Mouse (Mus musculus): ENCODE data around the gene Secisbp2.

Secisbp2 gene

DNA sequence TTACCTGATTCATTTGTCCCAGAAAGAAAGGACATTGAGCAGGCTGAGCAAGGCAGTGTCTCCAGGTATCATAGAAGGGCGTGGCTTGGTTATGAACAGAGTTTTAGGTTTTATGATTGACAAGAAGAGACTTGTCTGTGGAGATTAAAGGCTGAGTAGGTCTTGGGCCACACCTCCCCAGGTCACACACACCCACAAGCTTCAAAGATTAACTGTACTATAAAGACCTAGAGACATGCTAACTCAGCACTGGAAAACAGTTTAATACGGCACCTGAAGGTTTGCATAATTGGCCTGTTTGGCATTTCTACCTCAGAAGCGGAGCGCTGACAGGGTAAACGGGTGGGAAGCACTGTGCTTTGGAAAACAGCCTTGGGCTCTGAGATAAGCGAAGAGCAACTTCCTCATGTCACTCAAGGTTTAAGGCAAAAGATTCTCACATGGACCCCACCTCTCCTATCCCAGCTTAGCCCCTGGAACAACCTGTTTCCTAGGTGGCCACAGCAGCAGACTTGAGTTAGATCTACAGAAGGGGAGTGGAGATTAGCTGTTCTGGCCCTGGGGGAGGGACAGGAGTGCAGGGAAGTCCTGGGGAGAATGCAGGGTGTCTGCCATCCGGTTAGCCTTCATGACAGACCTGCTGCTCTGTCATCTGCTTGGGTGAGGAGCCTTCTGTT lies 33.9 kb downstream of the Secisbp2 start:
- no peak for DNase-seq (ENCODE audit: low read depth)

DNA sequence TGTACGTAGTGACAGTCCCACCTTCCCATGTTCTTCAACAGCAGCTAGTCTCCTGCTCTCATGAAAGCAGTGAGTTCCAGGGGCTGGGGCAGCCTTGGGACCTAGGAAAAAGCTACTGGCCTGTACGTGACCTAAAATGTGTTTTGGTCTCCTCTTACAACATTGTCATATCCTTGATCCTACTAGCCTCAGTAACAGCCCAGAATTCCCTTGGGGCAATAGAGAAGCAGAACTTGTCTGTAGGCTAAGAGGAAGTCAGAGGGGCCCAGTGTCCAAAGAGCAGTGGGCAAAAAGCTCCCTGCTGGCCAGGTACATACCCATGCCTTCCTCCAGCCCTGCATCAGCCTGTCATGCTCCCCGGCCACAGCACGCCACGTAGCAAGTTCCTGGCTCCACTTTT lies 35.5 kb downstream of the Secisbp2 start:
- no peak for DNase-seq (ENCODE audit: low read depth)

DNA sequence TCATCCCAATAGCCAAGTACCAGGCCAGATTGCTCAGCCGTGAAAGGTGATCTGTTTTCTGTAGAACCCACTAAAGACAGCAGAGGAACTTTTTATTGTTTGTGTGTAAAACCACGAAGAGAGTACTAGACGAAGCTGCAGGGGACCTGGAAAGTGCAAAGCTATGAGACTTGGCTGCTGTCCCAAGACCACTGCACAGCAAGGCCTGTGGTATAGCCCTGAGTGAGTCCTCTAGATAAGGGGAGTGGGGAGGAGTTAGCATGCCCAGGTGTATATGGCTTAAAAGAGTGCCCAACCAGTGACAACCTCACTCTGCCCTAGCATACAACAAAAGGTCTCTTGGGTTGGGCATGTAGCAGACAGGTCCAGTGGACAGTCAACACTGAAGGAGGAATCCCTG lies 37.2 kb downstream of the Secisbp2 start:
- no peak for DNase-seq (ENCODE audit: low read depth)

DNA sequence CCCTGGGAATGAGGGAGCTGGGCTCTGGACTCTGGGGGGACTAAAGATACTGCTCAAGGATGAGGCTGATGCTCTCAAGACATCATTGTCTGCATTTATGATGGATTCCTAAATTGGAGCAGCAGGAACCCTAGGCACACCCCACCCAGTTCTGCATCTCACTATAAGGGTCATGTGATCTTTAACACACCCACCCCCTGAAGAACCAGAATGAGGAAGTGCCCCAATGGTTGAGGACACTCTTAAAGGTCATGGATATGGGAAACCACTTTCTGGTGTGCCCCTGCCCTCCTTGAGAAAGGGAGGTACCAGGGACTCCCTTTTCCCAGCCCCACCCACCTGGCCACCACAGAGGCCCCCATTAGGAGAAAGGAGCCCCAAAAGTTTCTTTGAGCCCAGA lies 45.0 kb downstream of the Secisbp2 start:
- DNase-seq (ENCODE audit: low read depth): no peak

DNA sequence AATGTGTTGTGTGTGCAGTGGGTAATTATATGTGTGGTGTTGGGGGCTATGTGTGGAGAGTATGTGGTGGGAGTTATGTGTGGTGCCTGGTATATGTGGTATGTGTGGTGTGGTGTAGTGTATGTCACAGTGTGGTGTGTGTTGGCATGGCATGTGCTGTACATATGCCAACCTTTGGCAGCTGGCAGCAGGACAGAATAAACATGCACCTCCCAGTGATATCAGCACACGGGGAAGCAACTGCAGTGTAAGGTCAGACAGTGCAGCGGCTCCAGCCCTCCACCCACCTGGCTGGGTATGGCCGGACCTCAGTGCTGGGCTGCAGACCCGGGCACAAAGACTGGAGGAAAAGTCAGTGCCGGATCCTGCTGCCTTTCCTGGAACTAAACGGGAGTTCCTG lies 46.0 kb downstream of the Secisbp2 start:
- DNase-seq (ENCODE audit: low read depth): no peak

DNA sequence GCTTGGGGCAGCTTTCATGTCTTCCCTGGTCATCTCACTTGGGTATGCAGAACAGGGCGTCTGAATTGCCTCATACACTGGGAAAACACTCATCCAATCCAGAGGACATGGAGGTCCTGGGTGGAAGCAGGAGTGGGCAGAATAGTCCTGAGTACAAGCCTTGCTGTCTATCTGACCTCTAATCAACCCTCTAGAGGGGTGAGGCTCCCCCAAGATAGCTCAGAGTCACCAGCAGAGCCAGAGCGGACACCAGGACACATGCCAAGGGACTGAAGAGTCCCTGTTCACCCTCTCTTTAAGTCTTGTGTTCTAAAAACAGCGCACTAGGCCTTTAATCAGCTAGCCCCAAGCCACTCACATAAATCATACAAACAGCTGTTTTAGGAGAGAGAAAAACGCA lies 46.4 kb downstream of the Secisbp2 start:
- DNase-seq (ENCODE audit: low read depth): no peak

DNA sequence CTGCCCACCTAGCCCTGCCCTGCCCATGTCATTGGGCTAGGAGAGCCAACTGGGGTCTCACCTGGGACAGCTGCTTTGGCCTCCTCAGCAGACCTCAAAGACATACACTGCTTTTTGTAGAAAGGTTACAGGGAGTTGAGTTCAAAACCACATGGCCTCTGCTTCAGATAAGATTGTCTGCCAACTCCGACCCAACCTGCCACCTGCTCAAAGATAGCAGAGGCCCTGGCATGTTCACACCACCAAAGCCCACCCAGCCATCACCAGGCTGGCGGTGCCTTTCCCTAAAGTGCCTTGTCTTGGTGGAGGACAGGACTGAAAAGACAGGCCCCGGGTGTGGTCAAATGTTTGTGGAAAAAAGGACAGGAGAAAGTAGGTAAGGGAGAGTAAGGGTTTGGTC lies 46.8 kb downstream of the Secisbp2 start:
- DNase-seq (ENCODE audit: low read depth): no peak

DNA sequence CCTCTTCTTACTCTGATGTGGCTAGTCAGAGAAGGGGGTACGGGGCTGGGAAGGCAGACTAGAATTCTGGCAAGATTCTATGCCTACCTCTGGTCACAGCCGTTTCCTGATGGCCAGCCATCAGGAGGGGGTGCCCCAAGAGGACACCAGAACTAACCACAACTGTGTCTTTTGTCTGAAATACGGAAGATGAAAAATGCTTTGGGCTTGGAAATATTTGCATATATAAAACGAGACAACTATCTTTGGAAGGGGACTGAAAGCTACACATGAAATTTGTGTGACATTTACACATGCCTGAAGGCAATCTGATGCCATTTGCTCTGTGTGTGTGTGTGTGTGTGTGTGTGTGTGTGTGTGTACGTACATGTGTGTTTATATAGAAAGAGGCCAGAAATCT lies 52.4 kb downstream of the Secisbp2 start:
- DNase-seq (ENCODE audit: low read depth): no peak

DNA sequence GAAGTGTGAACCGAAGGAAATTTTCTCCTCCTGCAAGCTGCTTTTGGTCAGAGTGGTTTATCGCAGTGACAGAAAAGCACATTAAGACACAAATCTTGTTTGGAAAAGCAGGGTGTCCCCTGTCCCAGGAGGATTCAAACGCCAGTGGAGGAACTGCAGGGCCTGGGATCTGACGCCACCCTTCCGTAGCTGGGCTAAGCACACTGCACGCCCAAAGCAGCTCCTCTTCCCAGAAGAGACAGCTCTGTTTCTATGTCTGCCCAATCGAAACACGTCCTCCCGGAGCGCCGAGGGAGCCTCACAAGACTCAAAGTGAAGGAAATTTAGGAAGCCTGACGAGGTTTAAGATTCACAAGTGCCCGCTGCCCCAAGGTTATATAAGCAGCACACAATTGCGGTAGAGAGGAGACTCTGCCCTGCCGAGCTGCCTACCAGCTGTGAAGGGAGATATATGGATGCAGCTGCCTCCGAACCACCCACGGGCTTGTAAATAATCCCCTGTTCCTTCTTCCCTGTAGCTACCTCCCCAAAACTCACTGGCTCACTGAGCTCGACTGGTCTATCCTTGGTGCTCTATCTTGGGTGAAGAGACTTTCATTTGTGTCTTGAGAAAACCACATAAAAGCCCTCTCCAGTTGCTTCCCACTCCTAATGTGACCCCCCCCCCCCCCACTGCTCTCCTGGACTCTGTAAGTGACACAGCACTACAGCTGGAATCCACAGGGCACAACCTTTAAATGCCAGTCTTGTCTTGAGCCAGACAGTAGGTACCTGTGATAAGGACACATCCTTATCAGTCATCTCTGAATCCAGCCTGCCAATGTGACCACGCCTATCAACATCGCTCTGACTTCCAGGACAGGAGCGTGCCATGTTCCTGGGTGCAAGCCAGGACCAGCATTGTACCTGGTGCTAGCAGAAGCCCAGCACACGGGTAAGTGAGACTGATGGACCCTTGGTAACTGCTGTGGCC lies 54.7 kb downstream of the Secisbp2 start:
- no peak for DNase-seq (ENCODE audit: low read depth)

DNA sequence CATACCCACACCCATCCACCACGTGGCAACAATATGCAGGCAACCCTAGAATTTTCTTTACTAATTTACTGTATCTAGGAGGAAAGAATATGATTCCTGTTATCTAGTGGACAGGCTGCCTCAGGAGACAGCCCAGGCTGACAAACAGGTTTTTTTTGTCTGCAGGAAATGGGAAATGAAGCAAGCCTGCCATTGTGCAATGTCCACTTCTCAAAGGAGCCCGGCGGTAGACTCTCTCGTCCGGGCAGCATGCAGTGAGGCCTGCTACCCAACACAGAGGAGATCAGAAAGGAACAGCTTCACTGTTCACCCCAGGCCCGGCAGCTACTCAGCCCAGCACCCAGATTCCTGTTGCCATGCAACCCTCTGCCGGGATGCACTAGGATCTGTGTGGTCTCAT lies 59.2 kb downstream of the Secisbp2 start:
- DNase-seq (ENCODE audit: low read depth): no peak

DNA sequence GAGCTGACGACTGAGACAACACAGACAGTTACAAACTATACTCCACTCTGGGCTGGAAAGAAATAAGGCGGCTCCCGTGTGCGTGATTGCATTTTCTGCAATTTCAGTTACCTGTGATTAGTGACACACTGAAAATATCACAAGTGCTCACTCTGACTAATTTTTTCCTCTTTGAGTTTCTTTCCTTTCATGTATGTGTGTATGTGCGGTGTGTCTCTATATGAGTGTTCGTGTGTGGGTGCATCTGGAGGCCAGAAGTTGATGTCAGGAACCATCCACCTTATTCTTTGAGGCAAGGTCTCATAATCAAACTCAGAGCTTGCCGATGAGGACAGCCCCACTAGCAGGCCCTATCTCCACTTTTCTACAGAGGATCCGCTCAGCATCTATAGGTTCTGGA lies 60.5 kb downstream of the Secisbp2 start:
- DNase-seq (ENCODE audit: low read depth): no peak

DNA sequence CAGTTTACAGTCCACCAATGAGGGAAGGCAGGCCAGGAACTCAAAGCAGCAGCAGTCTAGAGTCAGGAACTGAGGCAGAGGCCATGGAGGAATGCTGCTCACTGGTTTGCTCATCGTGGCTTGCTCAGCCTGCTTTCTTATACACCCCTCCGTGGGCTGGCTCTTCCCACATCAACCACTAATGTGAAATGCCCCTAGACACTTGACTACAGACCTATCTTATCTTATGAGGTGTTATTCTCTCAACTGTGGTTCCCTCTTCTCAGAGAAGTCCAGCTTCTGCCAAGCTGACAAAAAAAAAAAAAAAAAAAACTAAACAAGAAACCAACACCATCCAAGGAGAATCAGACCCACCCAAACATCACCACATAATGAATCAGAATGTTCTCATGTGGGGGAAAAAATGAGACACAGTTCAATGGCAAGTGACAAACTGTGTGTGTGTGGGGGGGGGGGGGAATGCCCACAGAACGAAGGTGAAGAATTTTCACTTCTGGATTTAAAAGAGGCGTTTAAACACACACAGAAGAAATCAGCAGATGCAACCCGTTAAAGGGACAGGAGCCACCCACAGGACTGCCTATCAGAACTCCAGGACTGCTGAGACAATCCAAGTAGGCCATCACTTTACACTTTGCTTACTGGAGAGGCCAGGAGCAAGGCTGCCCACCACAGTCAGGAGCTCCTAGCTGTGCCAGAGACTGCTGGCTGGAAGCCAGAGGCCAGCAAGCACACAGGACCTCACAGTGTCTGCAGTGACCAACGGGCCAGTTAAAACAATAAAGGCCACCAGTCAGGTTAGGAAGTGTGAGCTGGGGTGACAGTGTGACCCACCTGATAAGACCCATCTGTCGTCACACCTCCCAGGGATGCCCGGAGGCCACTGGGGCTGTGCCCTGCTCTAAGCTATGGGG lies 65.1 kb downstream of the Secisbp2 start:
- no peak for DNase-seq (ENCODE audit: low read depth)

DNA sequence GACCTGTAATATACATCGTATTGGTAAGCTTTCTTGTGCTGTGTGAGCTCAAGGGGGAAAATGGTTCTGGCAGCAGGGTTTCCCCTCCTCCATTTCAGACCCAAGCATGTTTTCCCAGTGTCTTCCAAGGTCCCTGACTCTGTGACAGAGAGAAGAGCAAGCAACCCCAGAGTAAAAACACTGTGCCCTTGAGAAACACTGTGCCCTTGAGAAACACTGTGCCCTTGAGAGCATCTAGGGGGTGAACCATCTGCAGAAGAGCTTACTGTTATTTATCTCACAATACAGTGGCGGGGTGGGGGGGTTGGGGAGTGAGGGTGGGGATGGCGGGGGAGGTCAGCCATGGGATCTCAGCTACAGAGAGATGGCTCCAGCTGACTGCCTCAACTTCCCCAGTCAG lies 67.8 kb downstream of the Secisbp2 start:
- DNase-seq (ENCODE audit: low read depth): no peak

DNA sequence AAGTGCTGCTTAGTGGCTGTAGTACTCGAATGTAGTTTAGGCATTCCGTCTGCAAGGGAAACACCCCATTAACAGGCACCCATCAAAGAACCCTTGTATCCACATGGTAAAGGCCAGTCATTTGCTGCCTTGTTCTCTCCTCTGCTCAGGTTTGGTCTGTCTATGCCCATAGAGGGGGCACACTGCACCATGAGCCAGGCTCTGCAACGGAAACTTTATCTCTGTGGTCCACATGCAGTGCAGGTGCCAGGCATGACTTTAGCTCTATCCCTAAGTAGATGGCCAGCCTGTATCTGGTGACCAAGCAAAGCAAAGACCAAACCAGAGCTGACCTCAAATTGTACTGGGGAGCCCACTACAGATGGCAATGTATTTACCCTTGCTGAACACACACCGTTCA lies 69.1 kb downstream of the Secisbp2 start:
- DNase-seq (ENCODE audit: low read depth): no peak

DNA sequence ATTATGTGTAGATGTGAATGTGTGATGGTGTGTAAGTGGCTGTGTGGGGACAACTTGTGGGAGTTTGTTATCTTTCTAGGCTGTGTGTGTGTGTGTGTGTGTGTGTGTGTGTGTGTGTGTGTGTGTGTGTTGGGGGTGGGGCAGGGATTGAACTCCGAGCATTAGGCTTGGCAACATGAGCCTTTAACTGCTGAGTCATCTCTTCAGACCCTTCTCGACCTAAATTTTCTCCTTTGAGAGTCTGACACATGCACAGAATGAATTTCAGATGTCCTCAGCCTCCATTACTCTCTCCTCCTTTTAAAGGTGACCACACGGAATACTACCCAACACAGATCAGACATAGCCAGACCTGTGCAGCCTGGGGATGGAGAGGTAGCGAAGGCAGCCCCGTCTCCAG lies 71.6 kb downstream of the Secisbp2 start:
- no peak for DNase-seq (ENCODE audit: low read depth)

DNA sequence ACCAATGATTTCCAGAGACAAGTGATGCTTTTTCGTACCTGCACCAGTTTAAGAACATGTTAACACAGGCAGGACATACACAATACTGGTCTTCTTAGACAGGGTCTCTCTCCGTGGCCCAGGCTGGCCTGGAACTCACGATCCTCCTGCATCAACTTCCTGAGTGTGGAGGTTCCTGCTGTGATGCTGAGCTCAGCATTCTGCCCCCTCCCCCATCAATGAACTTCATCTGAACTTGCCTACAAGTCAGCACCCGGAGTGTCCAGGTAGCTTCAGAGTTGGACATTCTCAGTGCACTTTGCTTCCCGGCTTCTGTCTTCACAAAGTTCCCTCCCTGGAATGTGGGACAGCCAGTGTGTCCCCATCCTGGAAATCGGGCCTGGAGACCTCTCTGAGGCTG lies 73.1 kb downstream of the Secisbp2 start:
- DNase-seq (ENCODE audit: low read depth): no peak

DNA sequence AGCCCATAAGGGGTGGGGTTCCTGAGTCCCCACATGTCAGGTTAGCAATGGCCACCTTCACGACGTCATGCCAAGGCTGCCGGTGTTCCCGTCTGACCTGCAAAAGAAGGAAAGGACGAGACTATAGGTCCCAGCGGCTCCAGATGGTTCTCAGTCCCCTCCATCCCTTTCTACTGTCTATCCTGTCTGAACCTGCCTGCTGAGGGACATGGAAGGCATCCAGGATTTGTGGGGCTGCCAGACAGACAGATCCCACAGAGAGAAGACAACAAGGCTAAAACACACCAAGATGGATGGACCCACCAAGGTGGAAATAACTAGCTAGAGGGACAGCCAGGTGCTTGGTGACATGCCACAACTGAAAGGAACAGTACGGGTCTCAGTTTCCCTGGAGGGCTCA lies 73.9 kb downstream of the Secisbp2 start:
- DNase-seq (ENCODE audit: low read depth): no peak

DNA sequence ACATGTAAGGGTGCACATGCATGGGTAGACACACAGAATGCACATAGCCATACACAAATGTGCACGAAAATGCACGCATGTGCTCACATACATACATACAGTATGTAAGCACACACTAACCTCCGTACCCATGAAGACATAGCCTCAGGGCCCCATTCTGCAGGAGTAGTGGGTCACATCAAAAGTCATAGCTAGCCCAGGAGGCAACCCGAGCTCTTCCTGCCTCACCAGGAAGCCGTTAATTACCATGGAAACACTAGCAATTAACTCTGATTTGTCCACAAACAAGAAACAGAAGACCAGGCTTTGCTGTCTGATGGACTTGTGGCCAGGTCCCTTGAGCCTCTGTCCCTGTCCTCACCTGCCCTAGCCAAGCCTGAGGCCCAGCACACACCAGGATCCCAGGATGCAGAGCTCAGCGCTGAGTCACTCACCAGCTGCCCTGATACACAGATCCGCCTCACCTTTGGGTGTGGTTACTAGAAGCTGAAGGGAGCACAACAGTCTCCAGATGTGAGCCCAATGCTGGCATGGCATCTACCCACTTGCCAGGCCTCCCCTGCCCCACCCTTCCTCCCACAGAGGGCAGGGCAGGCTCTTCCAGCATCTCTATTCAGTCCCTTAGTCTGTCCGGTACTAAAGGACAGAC lies 74.6 kb downstream of the Secisbp2 start:
- no peak for DNase-seq (ENCODE audit: low read depth)

DNA sequence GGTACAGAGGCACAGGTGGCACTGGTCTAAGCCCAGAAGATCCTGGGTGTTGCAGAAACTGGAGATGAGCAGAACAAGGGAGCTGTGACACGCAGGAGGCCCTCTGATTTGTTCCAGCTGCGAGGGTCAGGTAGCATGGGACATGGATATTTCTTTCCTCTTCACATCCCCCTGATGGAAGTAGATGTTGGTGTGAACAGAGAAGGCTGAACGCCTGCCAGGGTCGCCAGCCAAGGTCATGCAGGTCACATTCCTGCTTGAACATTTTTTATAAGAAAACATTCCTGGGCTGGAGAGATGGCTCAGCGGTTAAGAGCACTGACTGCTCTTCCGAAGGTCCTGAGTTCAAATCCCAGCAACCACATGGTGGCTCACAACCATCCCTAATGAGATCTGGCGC lies 75.9 kb downstream of the Secisbp2 start:
- no peak for DNase-seq (ENCODE audit: low read depth)

DNA sequence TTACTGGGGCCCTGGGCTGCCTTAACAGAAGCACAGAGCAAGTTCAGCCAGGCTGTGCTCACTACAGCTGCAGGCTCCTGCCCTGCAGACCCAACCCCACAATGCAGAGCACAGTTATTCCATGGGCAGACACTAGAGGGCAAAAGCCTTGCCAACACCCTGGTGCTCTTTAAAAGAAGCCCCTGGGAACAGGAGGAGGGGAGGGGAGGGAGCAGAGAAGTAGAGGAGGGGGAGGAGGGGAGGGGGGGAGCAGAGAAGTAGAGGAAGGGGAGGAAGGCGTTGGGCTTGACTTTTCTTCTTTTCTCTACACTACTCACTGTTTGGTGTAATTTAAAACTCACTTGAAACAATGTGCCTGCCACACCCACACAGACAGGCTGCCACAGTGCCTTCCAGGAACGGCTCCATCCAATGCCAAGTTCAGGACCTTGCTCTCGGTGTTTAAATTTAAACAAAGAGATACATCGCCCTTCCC lies 78.4 kb downstream of the Secisbp2 start:
- no peak for DNase-seq (ENCODE audit: low read depth)

DNA sequence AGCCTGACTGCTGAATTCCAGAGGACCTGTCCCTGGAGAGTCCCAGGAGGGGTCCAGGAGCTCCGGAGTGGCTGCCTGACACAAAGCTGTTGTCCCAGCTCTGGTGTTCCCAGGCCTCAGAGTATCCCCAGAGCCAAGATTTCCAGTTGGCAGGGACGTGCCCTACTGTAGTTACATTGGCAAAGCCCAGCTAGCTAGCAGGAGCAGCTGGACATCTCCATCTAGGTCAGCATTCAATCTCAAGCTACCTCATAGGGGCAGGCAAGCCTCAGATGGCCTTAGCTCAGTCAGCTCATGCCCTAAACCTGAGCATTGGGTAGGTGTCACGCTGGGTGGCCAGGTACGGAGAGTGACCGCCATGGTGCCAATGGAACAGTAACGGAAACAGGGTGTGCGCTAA lies 80.0 kb downstream of the Secisbp2 start:
- DNase-seq (ENCODE audit: low read depth): no peak
